Mouse (Mus musculus) granulocyte monocyte progenitor cell, adult 5-6 weeks (primary cell): Measurements from ENCODE around the gene Gpsm1. TPM values are rescaled to one million over a fixed set of nuclear protein-coding genes. Genes with fewer than 3 reads are reported as not detected.
A peak's percentile ranks its signal among the peaks of the same experiment; 100 is the strongest.

ENCODE experiments used
- ATAC-seq: replicated peaks from 2 replicates; pipeline ENCODE4 v1.8.0; 2016; ENCODE audit warnings: mild to moderate bottlenecking, moderate TSS enrichment, inconsistent platforms; ENCODE audit not compliant: poor library complexity, severe bottlenecking
- total RNA-seq, 2 experiments: library from RNA; stranded (forward) in 1 of 2; stranded (reverse) in 1 of 2; fragments of 200-712, 200-1000 nt in 1 of 2; fragments of >200 nt in 1 of 2; fragmentation: Nextera tagmentation in 1 of 2; gene quantifications; 2 replicates each; pipeline ENCODE4 v1.2.3; 2014 to 2017

The Gpsm1 gene
- total RNA-seq, 2 experiments from 2014 or later = 7.0 to 13.8 TPM

- no peak for ATAC-seq
These were observed 5.6 kb upstream of the Gpsm1 start for GRCm38 (mm10) chr2:26309739-26310138.

- ATAC-seq = no peak; the same call in 1 of the 2 replicates
These were observed 3.4 kb upstream of the Gpsm1 start for GRCm38 (mm10) chr2:26311936-26312335.

GRCm38 (mm10) chr2:26312812-26313211, 2.5 kb upstream of the Gpsm1 start:
- ATAC-seq = no peak

DNA sequence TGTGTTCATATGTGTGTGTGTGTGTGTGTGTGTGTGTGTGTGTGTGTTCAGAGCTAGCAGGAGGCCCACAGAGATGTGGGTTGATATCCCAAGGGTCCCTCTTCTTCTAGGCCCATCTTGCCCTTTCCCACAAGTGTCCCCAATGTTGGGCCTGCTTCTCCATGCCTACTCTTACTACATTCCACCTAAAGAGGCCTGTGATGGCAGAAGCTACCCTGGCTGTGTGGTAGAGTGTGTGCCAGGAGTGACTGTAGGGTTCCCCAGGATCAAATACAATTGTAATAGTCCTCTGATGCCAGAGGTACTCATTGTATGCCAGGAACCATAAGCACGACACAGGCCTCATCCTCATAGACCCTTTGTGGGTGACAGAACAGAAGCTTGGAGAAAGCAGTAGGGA, 1.9 kb upstream of the Gpsm1 start:
- ATAC-seq = no peak

DNA sequence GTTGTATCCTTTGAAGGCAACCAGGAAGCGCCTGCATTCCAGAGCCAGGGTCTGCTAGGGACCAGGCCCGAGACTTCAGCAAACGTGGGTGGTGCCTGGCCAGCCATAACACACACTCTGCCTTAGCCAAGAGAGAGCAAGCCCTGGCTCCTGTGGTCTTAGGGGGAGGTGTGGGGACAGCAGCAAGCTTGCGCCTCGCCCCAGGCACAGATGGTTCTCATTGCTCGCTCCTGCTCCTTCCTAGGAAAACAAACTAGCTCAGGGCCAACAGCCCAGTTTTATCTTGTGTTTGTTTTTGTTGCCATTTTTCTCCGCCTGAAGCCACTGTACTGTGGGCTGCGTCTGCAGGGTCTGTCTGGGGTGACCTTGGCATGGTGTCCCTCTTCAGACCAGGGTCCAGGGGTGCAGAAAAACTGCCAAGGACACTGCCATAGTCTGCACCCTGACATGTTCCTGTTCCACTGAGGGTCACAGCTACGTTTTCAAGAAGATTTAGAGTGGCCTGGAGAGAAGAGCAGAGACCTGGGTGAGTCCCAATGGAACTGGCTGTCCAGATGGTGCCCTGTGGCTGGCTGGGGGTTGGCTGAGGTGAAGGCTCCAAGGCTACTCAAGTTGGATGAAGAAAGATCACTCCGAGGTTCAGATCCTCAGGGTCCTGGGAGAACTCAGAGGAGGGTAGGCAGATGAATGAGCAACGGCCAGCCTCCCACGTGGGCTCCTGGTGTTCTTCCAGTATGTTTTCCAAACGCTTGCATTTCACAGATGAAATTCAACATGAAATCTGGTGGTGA, 839 bp upstream of the Gpsm1 start:
- ATAC-seq = no peak

- ATAC-seq = no peak; the same call in 1 of the 2 replicates
These were observed 603 bp downstream of the Gpsm1 start for GRCm38 (mm10) chr2:26315925-26316311.

- ATAC-seq = no peak
These were observed 1.4 kb downstream of the Gpsm1 start for GRCm38 (mm10) chr2:26316576-26317246.

GRCm38 (mm10) chr2:26317371-26317770, 2.1 kb downstream of the Gpsm1 start:
- no peak for ATAC-seq

- no peak for ATAC-seq
These were observed 2.8 kb downstream of the Gpsm1 start for GRCm38 (mm10) chr2:26317991-26318672.

- ATAC-seq = no peak
These were observed 3.8 kb downstream of the Gpsm1 start for GRCm38 (mm10) chr2:26319109-26319508.

GRCm38 (mm10) chr2:26319519-26320244, 4.4 kb downstream of the Gpsm1 start:
- ATAC-seq = no peak

- ATAC-seq = no peak
These were observed 5.2 kb downstream of the Gpsm1 start for GRCm38 (mm10) chr2:26320245-26321185.

DNA sequence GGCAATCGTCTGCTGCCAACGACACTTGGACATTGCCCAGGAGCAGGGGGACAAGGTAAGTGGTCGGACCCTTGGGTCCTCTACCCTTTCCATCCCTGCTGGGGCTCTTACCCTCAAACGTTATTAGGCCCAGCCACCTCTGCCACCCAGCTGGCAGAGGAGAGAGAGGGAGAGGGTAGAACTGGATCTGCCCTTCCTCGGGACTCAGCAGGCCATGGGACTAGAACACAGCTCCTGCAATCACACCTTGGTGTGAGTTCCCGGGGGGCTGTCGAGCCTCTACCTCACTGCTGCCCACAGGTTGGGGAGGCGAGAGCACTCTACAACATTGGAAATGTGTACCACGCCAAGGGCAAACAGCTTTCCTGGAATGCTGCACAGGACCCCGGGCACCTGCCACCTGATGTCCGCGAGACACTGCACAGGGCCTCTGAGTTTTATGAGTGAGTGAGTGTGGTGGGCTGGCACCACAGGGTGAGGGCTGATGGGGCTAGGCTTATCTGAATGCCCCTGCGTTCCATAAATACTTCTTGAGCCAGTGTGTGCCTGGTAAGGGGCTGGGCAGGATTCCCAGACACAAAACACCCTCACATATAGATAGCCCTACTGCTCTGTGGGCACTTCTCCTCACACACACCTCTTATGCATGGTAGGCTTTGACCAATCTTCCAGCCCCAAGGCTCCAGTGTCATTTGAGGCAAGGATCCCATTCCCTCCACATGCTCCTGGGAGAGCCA, 8.4 kb downstream of the Gpsm1 start:
- no peak for ATAC-seq

DNA sequence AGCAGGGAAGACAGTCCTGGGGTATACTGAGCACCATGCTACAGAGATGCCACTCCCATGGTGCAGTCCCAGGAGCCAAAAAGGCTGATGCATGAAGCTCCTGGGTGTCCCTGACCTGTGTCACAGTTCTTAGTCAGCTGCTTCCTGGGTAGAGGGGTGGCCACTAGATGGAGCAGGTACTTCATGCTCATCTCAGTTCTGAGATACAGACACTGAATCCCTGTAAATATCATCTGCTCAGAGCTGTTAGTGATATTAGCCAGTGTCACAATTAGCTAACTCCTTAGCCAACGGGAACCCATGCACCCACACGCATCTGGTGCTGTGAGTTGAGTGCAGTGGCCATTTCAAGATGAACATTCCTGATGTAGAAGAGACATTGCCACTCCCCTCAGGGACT, 9.6 kb downstream of the Gpsm1 start:
- ATAC-seq = no peak

GRCm38 (mm10) chr2:26325386-26326181, 10.3 kb downstream of the Gpsm1 start:
- peak; percentile 77 for ATAC-seq

DNA sequence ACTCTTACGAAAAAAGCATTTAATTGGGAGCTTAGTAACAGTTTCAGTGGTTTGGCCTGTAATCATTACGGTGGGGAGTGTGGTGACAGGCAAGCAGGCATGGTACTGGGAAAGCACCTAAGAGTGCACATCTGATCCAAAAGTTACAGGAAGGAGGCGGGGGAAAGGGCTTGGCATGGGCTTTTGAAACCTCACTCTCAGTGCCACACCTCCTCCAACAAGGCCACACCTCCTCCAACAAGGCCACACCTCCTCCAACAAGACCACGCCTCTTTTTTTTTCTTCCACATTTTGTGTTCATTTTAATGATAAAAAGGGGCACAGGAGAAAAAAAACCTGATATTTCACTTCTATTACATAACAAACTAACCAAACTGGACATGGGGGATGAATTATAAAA, 12.5 kb downstream of the Gpsm1 start:
- peak; percentile 73 for ATAC-seq

- ATAC-seq = no peak
These were observed 14.1 kb downstream of the Gpsm1 start for GRCm38 (mm10) chr2:26329402-26329801.

GRCm38 (mm10) chr2:26330056-26330468, 14.7 kb downstream of the Gpsm1 start:
- no peak for ATAC-seq
